Mouse (Mus musculus) hindbrain, embryonic 16.5 days (tissue): ENCODE measurements around the gene Col6a5. TPM values are rescaled to one million over a fixed set of nuclear protein-coding genes. Genes with fewer than 3 reads are reported as not detected.
"Not testable (repeated sequence)": the region's sequence is repeated elsewhere in the genome, so short reads cannot be mapped to it uniquely, and the experiment has no call there.

Source experiments
- ATAC-seq: fragments of 200-750 bp; cut with Nextera tagmentation; 2 replicates; pipeline ENCODE4 v1.8.0; 2017; ENCODE audit warnings: moderate TSS enrichment, moderate library complexity
- H3K27ac ChIP-seq: fragments of 300-500 bp; sonication (generic); 2 replicates; pipeline ENCODE4 v1.5.1; 2014; ENCODE audit warnings: low read depth, mild to moderate bottlenecking, control low read depth, low read length, moderate library complexity
- H3K27me3 ChIP-seq: fragments of 300-500 bp; sonication (generic); replicated peaks from 2 replicates; pipeline ENCODE4 v1.6.1; 2014; ENCODE audit warnings: low read length; ENCODE audit not compliant: control insufficient read depth, insufficient read depth
- H3K36me3 ChIP-seq: fragments of 300-500 bp; sonication (generic); 2 replicates; pipeline ENCODE4 v1.6.1; 2014; ENCODE audit warnings: mild to moderate bottlenecking, low read length, moderate library complexity, mixed read lengths; ENCODE audit not compliant: control insufficient read depth, insufficient read depth
- H3K4me1 ChIP-seq: fragments of 300-500 bp; sonication (generic); 2 replicates; pipeline ENCODE4 v1.6.1; 2014; ENCODE audit warnings: low read depth, low read length; ENCODE audit not compliant: control insufficient read depth, insufficient read depth
- H3K4me2 ChIP-seq: fragments of 300-500 bp; sonication (generic); 2 replicates; pipeline ENCODE4 v1.6.1; 2014; ENCODE audit warnings: mild to moderate bottlenecking, low read length, control low read depth, moderate library complexity
- H3K4me3 ChIP-seq: fragments of 300-500 bp; sonication (generic); 2 replicates; pipeline ENCODE4 v1.5.1; 2014; ENCODE audit warnings: mild to moderate bottlenecking, low read length, control low read depth, moderate library complexity
- H3K9ac ChIP-seq: fragments of 300-500 bp; sonication (generic); 2 replicates; pipeline ENCODE4 v1.6.1; 2014; ENCODE audit warnings: low read depth, mild to moderate bottlenecking, control low read depth, low read length, moderate library complexity
- H3K9me3 ChIP-seq: fragments of 300-500 bp; sonication (generic); 2 replicates; pipeline ENCODE4 v1.6.1; 2014; ENCODE audit warnings: mild to moderate bottlenecking, low read length, moderate library complexity; ENCODE audit not compliant: control insufficient read depth
- WGBS: fragments of 180-500 bp; shearing (Covaris S2); extraction: QIAGEN DNeasy Blood & Tissue Kit; methylation state at CpG from one replicate; pipeline ENCODE4 v1.1.7; 2014; 5-methylcytosine and 5-hydroxymethylcytosine counted together
- polyA plus RNA-seq: library from polyadenylated mRNA; unstranded; fragments of >200 nt; fragmentation: Nextera tagmentation; extraction: Ambion mirVana; gene quantifications from 2 replicates; pipeline ENCODE4 v1.2.1, GENCODE M21; 2015

Col6a5 gene
- polyA plus RNA-seq, 1 experiment from 2014 or later: 0.21 TPM

DNA sequence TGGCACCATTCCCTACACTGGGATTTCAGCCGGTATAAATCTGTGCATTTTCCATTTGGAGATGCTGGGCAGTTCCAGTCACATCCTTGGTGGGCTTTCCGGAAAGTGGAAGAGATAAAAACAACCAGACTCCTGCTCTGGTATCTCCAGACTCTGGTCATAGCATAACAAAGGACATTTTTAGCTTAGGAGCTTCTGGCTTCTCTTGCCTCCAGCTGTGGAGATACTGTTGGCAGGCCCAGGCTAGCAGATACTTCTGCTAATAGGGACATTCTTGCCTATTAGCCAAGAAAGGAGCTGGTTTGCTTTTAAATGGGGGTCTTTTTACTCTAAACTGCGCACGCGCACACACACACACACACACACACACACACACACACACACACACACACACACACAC lies 113.2 kb downstream of the Col6a5 start:
- 94% methylated on average over 5 of the region's 5 CpGs for WGBS
- Histone ChIP-seq H3K36me3 (no peaks in the 10 kb centered on the region), H3K4me1 (no peaks in the 10 kb centered on the region), H3K9ac (no peak overlapping the region), H3K27ac (no peak overlapping the region), H3K4me3 (no peak overlapping the region), H3K4me2 (no peak overlapping the region), H3K9me3 (no peaks in the 10 kb centered on the region), H3K27me3 (no peaks in the 10 kb centered on the region)
- no peak for ATAC-seq

DNA sequence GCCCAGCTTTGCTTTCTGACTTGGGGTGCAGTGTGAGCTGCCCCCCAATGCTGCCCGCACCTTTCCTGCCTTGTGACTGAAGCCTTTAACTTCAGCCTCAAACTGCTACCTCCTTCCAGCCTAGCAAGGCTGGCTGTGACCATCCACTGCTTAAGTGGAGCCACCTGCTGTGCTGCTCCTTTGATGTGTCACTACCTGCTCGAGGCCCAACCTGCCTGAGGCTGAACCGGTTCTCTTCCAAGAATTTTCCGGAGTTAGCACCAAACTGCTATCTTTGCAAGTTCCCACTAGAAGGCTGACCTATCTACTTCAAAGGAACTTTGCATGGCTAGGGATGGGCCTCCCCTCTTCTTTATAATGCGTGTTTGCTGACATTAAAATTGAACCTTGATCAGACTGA lies 119.1 kb downstream of the Col6a5 start:
- not testable (repeated sequence) for H3K27me3 ChIP-seq, H3K9me3 ChIP-seq, H3K4me3 ChIP-seq, H3K4me1 ChIP-seq, H3K36me3 ChIP-seq, H3K9ac ChIP-seq, ATAC-seq, H3K4me2 ChIP-seq, H3K27ac ChIP-seq
- 71% methylated on average over 5 of the region's 5 CpGs for WGBS

DNA sequence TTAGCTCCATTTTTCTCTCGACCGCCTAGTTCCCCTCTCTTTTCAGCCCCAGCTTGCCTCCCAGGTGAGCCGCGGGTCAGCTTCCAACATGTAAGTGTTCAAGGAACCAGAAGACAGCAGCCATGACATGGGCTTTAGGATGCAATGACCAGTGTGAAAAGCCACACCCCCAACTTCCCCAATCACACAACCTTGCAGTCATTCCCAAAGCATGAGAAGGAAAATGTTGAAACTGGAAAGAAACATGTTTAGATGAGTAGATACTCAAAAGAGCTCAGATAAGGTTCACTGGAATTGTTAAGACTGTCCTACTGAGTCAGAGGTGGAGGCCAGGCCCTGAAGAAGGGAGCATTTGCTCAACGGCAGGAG lies 121.3 kb downstream of the Col6a5 start:
- WGBS: 88% methylated on average over 5 of the region's 5 CpGs
- no peak for ATAC-seq

GRCm38 (mm10) chr9:105838396-105839146 lies 121.9 kb downstream of the Col6a5 start:
- WGBS: 75% methylated on average over 4 of the region's 4 CpGs
- ATAC-seq: no peak

More for the DNA sequence above, 121.3 kb downstream of the Col6a5 start:
- Histone ChIP-seq H3K36me3 (no peaks in the 10 kb centered on the region), H3K9me3 (no peaks in the 10 kb centered on the region), H3K4me1 (no peaks in the 10 kb centered on the region), H3K4me3 (no peak overlapping the region), H3K27me3 (no peaks in the 10 kb centered on the region), H3K27ac (no peak overlapping the region), H3K4me2 (no peak overlapping the region), H3K9ac (no peak overlapping the region)

DNA sequence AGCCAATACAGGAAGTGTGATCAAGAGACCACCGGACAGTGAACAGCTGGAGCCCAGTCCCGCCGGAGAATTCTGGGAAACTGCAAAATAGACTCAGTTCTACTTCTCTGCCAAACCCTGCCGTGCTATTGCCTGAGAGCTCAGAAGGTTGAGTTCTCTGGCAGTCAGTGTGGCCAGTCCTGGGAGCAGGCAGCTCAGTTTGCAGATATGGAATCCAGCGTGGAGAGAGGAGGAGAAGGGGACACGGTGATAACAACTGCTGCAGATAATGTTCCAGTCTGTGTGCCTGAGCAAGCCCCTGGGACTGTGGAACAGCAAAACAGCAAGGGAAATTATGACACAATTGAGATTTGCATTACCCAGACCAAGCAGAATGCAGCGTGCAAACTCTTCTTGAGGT lies 124.9 kb downstream of the Col6a5 start:
- Histone ChIP-seq H3K36me3 (no peaks in the 10 kb centered on the region), H3K4me2 (no peak overlapping the region), H3K9ac (no peak overlapping the region), H3K9me3 (no peaks in the 10 kb centered on the region), H3K4me1 (no peaks in the 10 kb centered on the region), H3K4me3 (no peak overlapping the region), H3K27ac (no peak overlapping the region), H3K27me3 (no peaks in the 10 kb centered on the region)
- WGBS: 71% methylated on average over 7 of the region's 7 CpGs
- ATAC-seq: no peak

More at GRCm38 (mm10) chr9:105838396-105839146, 121.9 kb downstream of the Col6a5 start:
- H3K9me3 ChIP-seq: no peaks in the 10 kb centered on the region
- H3K4me3 ChIP-seq: no peak overlapping the region
- no peak overlapping the region for H3K9ac ChIP-seq
- no peak overlapping the region for H3K27ac ChIP-seq
- no peaks in the 10 kb centered on the region for H3K27me3 ChIP-seq
- no peak overlapping the region for H3K4me2 ChIP-seq
- no peaks in the 10 kb centered on the region for H3K36me3 ChIP-seq
- H3K4me1 ChIP-seq: no peaks in the 10 kb centered on the region

DNA sequence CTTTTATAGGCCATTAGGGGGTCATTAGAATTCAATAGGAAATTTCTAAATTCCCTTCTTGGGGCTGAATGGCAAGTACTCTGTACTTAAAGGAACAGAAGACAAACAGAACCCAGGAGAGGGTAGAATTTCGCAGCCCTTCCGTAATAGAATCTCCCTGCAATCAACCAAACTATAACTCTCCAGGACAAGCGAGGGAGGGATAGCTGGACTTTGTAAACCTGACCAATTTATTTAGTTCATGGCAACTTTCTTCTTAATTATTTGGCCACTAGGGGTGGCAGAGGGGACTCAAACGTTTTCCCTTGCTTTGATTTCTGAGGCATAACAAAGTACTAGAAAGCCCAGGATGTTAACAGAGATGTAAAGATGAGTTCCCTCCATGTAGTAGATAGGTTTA lies 125.6 kb downstream of the Col6a5 start:
- 57% methylated on average over 4 of the region's 4 CpGs for WGBS
- no peak overlapping the region for H3K9ac ChIP-seq
- no peaks in the 10 kb centered on the region for H3K9me3 ChIP-seq
- no peaks in the 10 kb centered on the region for H3K27me3 ChIP-seq
- H3K4me1 ChIP-seq: no peaks in the 10 kb centered on the region
- H3K4me2 ChIP-seq: no peak overlapping the region
- no peak for ATAC-seq
- no peak overlapping the region for H3K4me3 ChIP-seq
- no peak overlapping the region for H3K27ac ChIP-seq
- no peaks in the 10 kb centered on the region for H3K36me3 ChIP-seq

DNA sequence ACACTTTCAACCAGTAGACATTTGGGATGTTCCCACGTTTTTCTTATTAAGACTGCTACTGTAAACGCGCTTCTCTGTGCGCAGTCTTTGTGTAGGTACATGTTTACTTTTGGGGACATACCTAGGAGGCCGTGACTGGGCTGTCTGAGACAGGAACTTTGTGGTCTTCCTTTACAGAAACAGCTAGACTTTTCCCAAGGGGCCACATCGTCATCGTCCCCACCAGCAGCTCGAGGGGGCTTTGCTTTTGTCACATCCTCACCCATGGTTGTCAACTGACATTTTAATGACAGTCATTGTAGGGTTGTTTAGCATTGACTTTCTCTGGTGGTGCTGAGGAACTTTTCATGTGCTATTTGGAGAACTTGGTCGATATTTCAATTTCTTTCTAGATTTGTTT lies 129.2 kb downstream of the Col6a5 start:
- Histone ChIP-seq H3K4me3 (no peak overlapping the region), H3K4me1 (peaks cover 3% of the 10 kb centered on the region; the same call in 1 of the 2 replicates), H3K27me3 (no peaks in the 10 kb centered on the region; the same call in 1 of the 2 replicates), H3K27ac (no peak overlapping the region), H3K9ac (no peak overlapping the region), H3K9me3 (no peaks in the 10 kb centered on the region), H3K4me2 (no peak overlapping the region), H3K36me3 (no peaks in the 10 kb centered on the region)
- ATAC-seq: no peak
- WGBS: 87% methylated on average over 9 of the region's 9 CpGs

DNA sequence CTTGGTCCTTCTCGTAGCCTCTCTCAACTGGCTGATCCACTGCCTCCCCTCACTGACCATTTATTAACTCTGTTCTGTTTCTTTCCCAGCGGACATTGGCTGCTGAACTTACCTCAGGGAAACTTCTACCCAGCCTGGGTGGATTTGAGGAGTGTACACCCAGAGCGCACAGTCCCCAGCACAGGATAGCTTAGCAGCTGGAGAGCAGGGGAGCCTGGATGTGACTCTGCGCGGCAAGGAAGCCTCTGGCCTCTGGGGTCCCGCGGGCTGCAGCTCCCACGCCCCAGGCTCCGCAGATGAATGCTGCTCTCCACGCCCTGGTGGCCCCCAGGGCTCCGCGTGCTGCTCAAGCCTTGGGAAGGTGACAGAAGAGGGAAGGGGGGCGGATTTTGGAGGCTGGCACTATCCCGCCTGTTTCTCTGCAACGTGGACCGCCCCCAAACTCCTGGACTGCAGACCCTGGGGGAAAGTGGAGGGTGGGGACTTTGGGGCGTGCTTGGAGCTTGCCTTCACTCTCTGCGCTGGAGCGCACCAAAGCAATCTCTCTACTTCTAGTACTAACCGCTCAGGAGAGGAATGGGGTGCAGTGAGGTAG lies 132.6 kb downstream of the Col6a5 start, which contains the start of gene Col6a6:
Gene Col6a6 (minus strand): TSS at position 370 of the 595 bp plus-strand sequence.
- no peak within 1 kb of the TSS for H3K9ac ChIP-seq
- peak within 1 kb of the TSS; percentile 47 for H3K4me2 ChIP-seq
- peaks cover 3% of the 10 kb centered on the region; the same call in 1 of the 2 replicates for H3K4me1 ChIP-seq
- 19% methylated on average over 20 of the region's 20 CpGs for WGBS
- H3K36me3 ChIP-seq: no peaks in the 10 kb centered on the region
- no peak within 1 kb of the TSS for H3K27ac ChIP-seq
- ATAC-seq: no peak; the same call in 1 of the 2 replicates
- H3K27me3 ChIP-seq: no peaks in the 10 kb centered on the region; the same call in 1 of the 2 replicates
- no peak within 1 kb of the TSS for H3K4me3 ChIP-seq
- H3K9me3 ChIP-seq: no peaks in the 10 kb centered on the region

- Histone ChIP-seq H3K36me3 (no peaks in the 10 kb centered on the region), H3K4me2 (no peak overlapping the region), H3K9me3 (no peaks in the 10 kb centered on the region), H3K9ac (no peak overlapping the region), H3K4me1 (peaks cover 3% of the 10 kb centered on the region; the same call in 1 of the 2 replicates), H3K4me3 (no peak overlapping the region), H3K27ac (no peak overlapping the region), H3K27me3 (no peaks in the 10 kb centered on the region; the same call in 1 of the 2 replicates)
- ATAC-seq: no peak
- 66% methylated on average over 8 of the region's 8 CpGs for WGBS
Measured at GRCm38 (mm10) chr9:105827076-105827647, 133.3 kb downstream of the Col6a5 start.
